ENCODE assay signal across 18 mouse cellular contexts in the genomic region with DNA sequence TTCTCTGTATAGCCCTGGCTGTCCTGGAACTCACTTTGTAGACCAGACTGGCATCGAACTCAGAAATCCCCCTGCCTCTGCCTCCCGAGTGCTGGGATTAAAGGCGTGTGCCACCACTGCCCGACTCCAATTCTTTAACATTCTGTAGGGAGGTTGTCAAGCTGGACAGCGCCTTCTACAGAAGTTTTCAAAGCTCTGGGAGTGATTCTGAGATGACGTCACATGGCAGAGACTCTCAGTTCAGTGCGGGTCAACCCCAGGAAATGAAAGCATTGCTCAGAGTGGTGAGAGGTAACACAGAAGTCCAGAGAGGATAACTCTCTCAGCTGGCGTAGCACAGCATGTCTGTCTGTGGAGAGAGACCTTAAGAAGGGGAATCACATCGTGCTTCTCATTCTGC. TPM values are rescaled to one million over a fixed set of nuclear protein-coding genes. Genes with fewer than 3 reads are reported as not detected.
A peak's percentile ranks its signal among the peaks of the same experiment; 100 is the strongest.
DNase-seq lines count a peak whose midpoint lies in the region; ATAC-seq and TF ChIP-seq lines count a peak whose summit lies in the region.
"Had no signal": no experiment of that assay in that cellular context is flagged by ENCODE, and none has a peak within 500 bp of the region (broad histone marks: within the 10 kb centered on the region; RNA-seq: fewer than 3 reads in every experiment).

No protein-coding gene starts in this region.

- peaks cover 38% of the 10 kb centered on the region for H3K27me3 ChIP-seq in CH12.LX (replicated peaks)
- peaks cover 35% of the 10 kb centered on the region for H3K27me3 ChIP-seq in midbrain, embryonic 16.5 days (ENCODE audit: control insufficient read depth, insufficient read depth, low read depth, low read length)
- H3K27me3 ChIP-seq in liver, embryonic 12.5 days (replicated peaks): peaks cover 61% of the 10 kb centered on the region

- H3K9ac ChIP-seq in CH12.LX (ENCODE audit: insufficient read depth, low read depth): no peak overlapping the region
- H3K9ac ChIP-seq in midbrain, embryonic 16.5 days (ENCODE audit: low read depth, low read length): no peak overlapping the region
- no peak overlapping the region for H3K9ac ChIP-seq in liver, embryonic 12.5 days
- H3K9ac ChIP-seq: forebrain, embryonic 13.5 days; heart, embryonic 13.5 days; hindbrain, embryonic 14.5 days had no signal

- no peaks in the 10 kb centered on the region for H3K36me3 ChIP-seq in CH12.LX (replicated peaks in 1 of 2; ENCODE audit: control insufficient read depth in 1 of 2, insufficient read depth in 1 of 2, low read length in 1 of 2)
- no peaks in the 10 kb centered on the region for H3K36me3 ChIP-seq in midbrain, embryonic 16.5 days (ENCODE audit: control insufficient read depth, insufficient read depth, low read length)
- no peaks in the 10 kb centered on the region for H3K36me3 ChIP-seq in liver, embryonic 12.5 days
- H3K36me3 ChIP-seq: forebrain, embryonic 10.5 days; heart, embryonic 10.5 days; heart, embryonic 13.5 days had no signal

- peaks cover 12% of the 10 kb centered on the region for H3K9me3 ChIP-seq in CH12.LX (replicated peaks; ENCODE audit: low read length)
- H3K9me3 ChIP-seq in midbrain, embryonic 16.5 days (replicated peaks; ENCODE audit: control insufficient read depth, low read length, poor library complexity, severe bottlenecking): no peaks in the 10 kb centered on the region
- no peaks in the 10 kb centered on the region for H3K9me3 ChIP-seq in liver, embryonic 12.5 days (replicated peaks)
- H3K9me3 ChIP-seq: forebrain, embryonic 10.5 days; forebrain, embryonic 13.5 days; heart, embryonic 10.5 days; heart, embryonic 13.5 days had no signal

- TF ChIP-seq EP300 in CH12.LX (IDR thresholded peaks at IDR 0.05; ENCODE audit: low read length): no peak

- H3K4me3 ChIP-seq in CH12.LX (replicated peaks in 1 of 3; ENCODE audit: low read depth in 2 of 3, low read length in 2 of 3, poor library complexity in 1 of 3): peak overlapping the region in 2 of 3 experiments; percentile 5 to 33
- no peak overlapping the region for H3K4me3 ChIP-seq in midbrain, embryonic 16.5 days (ENCODE audit: low read depth, low read length)
- no peak overlapping the region for H3K4me3 ChIP-seq in liver, embryonic 12.5 days
- H3K4me3 ChIP-seq: forebrain, embryonic 10.5 days; forebrain, embryonic 13.5 days; heart, adult 2 months; heart, embryonic 10.5 days; heart, embryonic 13.5 days had no signal

- TF ChIP-seq POLR2A in CH12.LX (IDR thresholded peaks at IDR 0.05; ENCODE audit: low read depth, low read length): no peak

- peak overlapping the region; percentile 80 for H3K4me2 ChIP-seq in CH12.LX (ENCODE audit: insufficient read depth, low read depth, poor library complexity, severe bottlenecking)
- H3K4me2 ChIP-seq in midbrain, embryonic 16.5 days (ENCODE audit: low read length): no peak overlapping the region
- no peak overlapping the region for H3K4me2 ChIP-seq in liver, embryonic 12.5 days
- H3K4me2 ChIP-seq: forebrain, embryonic 13.5 days; heart, embryonic 13.5 days; hindbrain, embryonic 14.5 days had no signal

- no peaks in the 10 kb centered on the region for H3K79me2 ChIP-seq in CH12.LX (replicated peaks; ENCODE audit: control insufficient read depth, extremely low read depth, insufficient read depth, poor library complexity, severe bottlenecking)

- no peak for TF ChIP-seq RAD21 in CH12.LX (IDR thresholded peaks at IDR 0.05; ENCODE audit: low read depth, low read length)

- dilution Hi-C loops in CH12.LX (cut with MboI; ENCODE audit: extremely low pct_ligation_motif_present, extremely low pct_unique_long_range_greater_than_20kb, low sequenced_read_pairs): no loop called here

- no peak overlapping the region for H3K27ac ChIP-seq in CH12.LX (ENCODE audit: insufficient read depth, low read depth)
- H3K27ac ChIP-seq in midbrain, embryonic 16.5 days (ENCODE audit: low read length): no peak overlapping the region
- H3K27ac ChIP-seq in liver, embryonic 12.5 days: no peak overlapping the region
- H3K27ac ChIP-seq: forebrain, embryonic 10.5 days; forebrain, embryonic 13.5 days; heart, adult 2 months; heart, embryonic 10.5 days; heart, embryonic 13.5 days; hindbrain, embryonic 14.5 days; hindbrain, postnatal 0 days had no signal

- WGBS in midbrain, embryonic 16.5 days: 67% methylated on average over 9 of the region's 9 CpGs
- 43% methylated on average over 9 of the region's 9 CpGs for WGBS in liver, embryonic 12.5 days (ENCODE audit: insufficient replicate concordance)

- DNase-seq in 416B (ENCODE audit: low read depth) (peak; percentile 72), CH12.LX (ENCODE audit: extremely low read depth) (peak; percentile 33), R1 (ENCODE audit: low read depth, low spot score) (peak; percentile 59)
- DNase-seq in spleen, postnatal 10 days (ENCODE audit: low spot score in 2 of 2): no peak

- H3K4me1 ChIP-seq in CH12.LX (ENCODE audit: control insufficient read depth in 1 of 2, insufficient read depth in 2 of 2): peaks cover 10 to 15% of the 10 kb centered on the region in 2 experiments
- H3K4me1 ChIP-seq in midbrain, embryonic 16.5 days (ENCODE audit: control insufficient read depth, insufficient read depth, low read length): peaks cover 9% of the 10 kb centered on the region
- peaks cover 7% of the 10 kb centered on the region for H3K4me1 ChIP-seq in liver, embryonic 12.5 days

- no peak for ATAC-seq in midbrain, embryonic 16.5 days
- ATAC-seq in liver, embryonic 12.5 days: no peak
- ATAC-seq: inflammation-experienced regulatory T-cells, adult 6 months; intestine, embryonic 16.5 days had no signal

- in situ Hi-C loops in CH12.LX (cut with MboI; ENCODE audit: low pct_ligation_motif_present, low pct_unique_long_range_greater_than_20kb, low sequenced_read_pairs): loop anchor here (5.0 kb wide), 2 partner anchors 46 to 136 kb away; partner anchors contain the start of gene Srcin1

- no peak for TF ChIP-seq CTCF in CH12.LX (conservative IDR thresholded peaks at IDR 0.05 in 1 of 2, IDR thresholded peaks at IDR 0.05 in 1 of 2; ENCODE audit: low read depth in 2 of 2, low read length in 2 of 2)

TF ChIP-seq in CH12.LX, 34 proteins besides CTCF, POLR2A, EP300 and RAD21:
- TF ChIP-seq CHD2 (IDR thresholded peaks at IDR 0.05; ENCODE audit: low read length) (no peak), SIN3A (IDR thresholded peaks at IDR 0.05; ENCODE audit: low read length) (peak; percentile 77), JUN (IDR thresholded peaks at IDR 0.05; ENCODE audit: insufficient read depth, low read depth, low read length) (peak; percentile 64), JUND (conservative IDR thresholded peaks at IDR 0.05; ENCODE audit: low read depth, low read length) (peak; percentile 56; the same call in 1 of the 2 replicates), IRF4 (IDR thresholded peaks at IDR 0.05; ENCODE audit: low read depth, low read length) (0 out of 2 replicates have a peak, but pooled peaks have one; percentile 25), TCF12 (IDR thresholded peaks at IDR 0.05; ENCODE audit: low read depth, low read length) (no peak)

RNA-seq across cellular contexts. Expression of gene Epop, which starts 6.3 kb away (rescaled TPM):
- 4.2 and 5.0 TPM in 2 replicates for total RNA-seq in CH12.LX (2012; rRNA removed)
- total RNA-seq in CH12.LX (2014; rRNA removed): 1.7 and 2.1 TPM in 2 replicates
- polyA plus RNA-seq in CH12.LX (2012; ENCODE audit: insufficient read length, low read depth): 8.3 and 8.4 TPM in 2 replicates
- polyA plus RNA-seq in midbrain, embryonic 16.5 days (2015; fragmentation: Nextera tagmentation; extraction: Ambion mirVana): 1.2 and 1.3 TPM in 2 replicates
- polyA plus RNA-seq in liver, embryonic 12.5 days (2016; fragmentation: Nextera tagmentation; extraction: Ambion mirVana): 3.6 and 4.1 TPM in 2 replicates

RNA-seq across cellular contexts. Expression of gene Mllt6, which starts 40.0 kb away (rescaled TPM):
- total RNA-seq in CH12.LX (2012; rRNA removed) (50.7 and 55.6 TPM in 2 replicates), CH12.LX (2014; rRNA removed) (24.3 and 25.3 TPM in 2 replicates)
- 38.3 and 43.0 TPM in 2 replicates for polyA plus RNA-seq in CH12.LX (2012; ENCODE audit: insufficient read length, low read depth)
- 3.3 and 3.5 TPM in 2 replicates for polyA plus RNA-seq in midbrain, embryonic 16.5 days (2015; fragmentation: Nextera tagmentation; extraction: Ambion mirVana)
- 0.32 and 0.33 TPM in 2 replicates for polyA plus RNA-seq in liver, embryonic 12.5 days (2016; fragmentation: Nextera tagmentation; extraction: Ambion mirVana)

RNA-seq across cellular contexts. Expression of gene Srcin1, which starts 47.2 kb away (rescaled TPM):
- total RNA-seq in CH12.LX (2012; rRNA removed) (0.08 TPM in 2 replicates), CH12.LX (2014; rRNA removed) (not detected in 2 replicates)
- 0.09 and 0.12 TPM in 2 replicates for polyA plus RNA-seq in CH12.LX (2012; ENCODE audit: insufficient read length, low read depth)
- 9.2 and 10.4 TPM in 2 replicates for polyA plus RNA-seq in midbrain, embryonic 16.5 days (2015; fragmentation: Nextera tagmentation; extraction: Ambion mirVana)
- 0.01 and 0.10 TPM in 2 replicates for polyA plus RNA-seq in liver, embryonic 12.5 days (2016; fragmentation: Nextera tagmentation; extraction: Ambion mirVana)
- total RNA-seq: common myeloid progenitor, adult 5-6 weeks; granulocyte monocyte progenitor cell, adult 5-6 weeks had no signal
- polyA plus RNA-seq: CD4-positive, CD25-positive, alpha-beta regulatory T cell, adult 4 months; inflammation-experienced regulatory T-cells, adult 6 months had no signal

Comparison
In these comparisons a context has a peak if more than half of its experiments do, and no peak if none do; other contexts are left out.
1. DNase-seq: peak in 416B (single experiment), CH12.LX (single experiment) and R1 (single experiment); none in spleen, postnatal 10 days (0 of 2).
2. H3K4me3 ChIP-seq: peak in CH12.LX (2 of 3); none in midbrain, embryonic 16.5 days (single experiment) and liver, embryonic 12.5 days (single experiment).